Mouse (Mus musculus): ENCODE data around the gene Eif4e3.

The Eif4e3 gene

GRCm38 (mm10) chr6:99665457-99666317 lies 884 bp downstream of the Eif4e3 start:
- DNase-seq (ENCODE audit: inconsistent ontology term), result no peak

DNA sequence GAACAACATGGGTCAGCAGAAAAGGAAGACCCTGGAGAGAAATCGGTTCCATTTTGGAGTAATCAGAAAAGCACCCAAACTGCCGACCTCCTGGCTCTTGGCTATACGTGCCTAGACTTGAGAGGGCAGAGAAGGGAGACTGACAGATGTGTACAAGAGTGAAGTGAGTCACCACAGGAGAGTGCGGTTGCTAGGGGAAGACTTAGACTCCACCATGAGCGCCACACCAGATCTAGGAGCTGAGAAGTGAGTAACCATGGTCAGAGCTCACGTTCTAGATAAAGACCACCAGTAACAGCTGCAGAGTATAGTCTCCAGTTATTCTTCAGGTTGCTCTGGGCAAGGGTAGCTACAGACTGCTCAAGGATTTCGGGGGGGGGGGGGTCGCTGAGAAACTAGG lies 3.3 kb downstream of the Eif4e3 start:
- no peak for DNase-seq (ENCODE audit: inconsistent ontology term)

DNA sequence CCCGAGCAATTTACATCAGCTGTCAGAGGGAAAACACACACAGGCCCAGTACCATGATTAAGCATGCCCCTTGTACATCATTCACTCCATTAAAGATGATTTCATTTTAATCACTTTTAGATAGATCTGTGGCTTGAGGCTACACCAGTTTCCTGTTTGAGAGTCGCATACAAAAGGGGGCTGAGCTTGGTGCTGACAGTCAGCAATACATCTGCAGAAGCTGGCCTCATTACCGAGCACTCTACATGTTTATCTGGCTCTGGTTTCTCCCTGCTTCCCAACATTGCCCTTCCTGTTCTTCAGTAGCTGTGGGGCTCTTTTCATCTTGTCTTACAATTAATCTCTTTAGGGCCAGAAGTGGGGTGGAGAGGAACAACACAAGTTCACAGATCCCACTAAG lies 6.1 kb downstream of the Eif4e3 start:
- no peak for DNase-seq (ENCODE audit: inconsistent ontology term)

DNA sequence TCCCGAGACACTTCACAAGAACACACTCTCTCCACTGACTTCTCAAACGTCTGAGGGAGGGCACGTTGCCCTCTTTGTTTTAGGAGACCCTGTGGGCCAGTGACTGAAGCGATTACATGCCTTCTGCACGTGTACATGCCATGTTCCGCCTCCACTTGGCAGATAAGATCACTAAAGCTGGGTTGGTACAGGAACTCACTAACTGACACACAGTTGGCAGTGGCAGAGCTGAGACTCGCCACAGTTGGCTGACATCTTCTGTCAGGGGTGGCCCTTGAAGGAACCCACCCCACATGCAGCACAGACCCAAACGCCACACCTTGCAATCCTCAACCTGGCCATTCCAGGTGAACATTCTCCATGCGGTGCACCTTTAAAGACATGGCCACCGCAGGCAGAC lies 8.0 kb downstream of the Eif4e3 start:
- no peak for DNase-seq (ENCODE audit: inconsistent ontology term)

GRCm38 (mm10) chr6:99656088-99656487 lies 10.5 kb downstream of the Eif4e3 start:
- no peak for DNase-seq (ENCODE audit: inconsistent ontology term)

GRCm38 (mm10) chr6:99655488-99655887 lies 11.1 kb downstream of the Eif4e3 start:
- no peak for DNase-seq (ENCODE audit: inconsistent ontology term)

- no peak for DNase-seq (ENCODE audit: inconsistent ontology term)
Measured at GRCm38 (mm10) chr6:99654343-99654742, 12.2 kb downstream of the Eif4e3 start.

DNA sequence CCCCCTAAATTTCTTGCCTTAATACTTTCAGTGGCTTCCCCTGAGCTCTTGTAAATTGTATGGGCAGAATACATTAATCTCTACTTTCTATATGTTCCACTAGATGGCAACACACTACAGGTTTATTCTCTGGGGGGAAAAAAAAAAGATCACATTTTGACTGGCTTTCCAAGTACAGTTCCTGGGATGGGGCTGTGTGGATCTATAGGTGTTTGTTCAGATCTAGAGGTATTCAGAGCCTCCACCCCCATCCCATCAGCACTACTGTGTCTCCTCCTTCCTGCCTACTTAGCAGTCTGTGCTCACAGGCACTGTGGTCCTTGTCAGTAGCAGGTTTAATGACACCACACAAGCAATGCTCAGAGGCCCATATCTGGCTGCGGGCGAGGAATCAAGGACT lies 14.2 kb downstream of the Eif4e3 start:
- no peak for DNase-seq (ENCODE audit: inconsistent ontology term)

- no peak for DNase-seq (ENCODE audit: inconsistent ontology term)
Measured at GRCm38 (mm10) chr6:99649307-99649706, 17.3 kb downstream of the Eif4e3 start.

- DNase-seq (ENCODE audit: inconsistent ontology term), result no peak
Measured at GRCm38 (mm10) chr6:99646344-99646743, 20.2 kb downstream of the Eif4e3 start.

GRCm38 (mm10) chr6:99644876-99645275 lies 21.7 kb downstream of the Eif4e3 start:
- no peak for DNase-seq (ENCODE audit: inconsistent ontology term)

GRCm38 (mm10) chr6:99644386-99644785 lies 22.2 kb downstream of the Eif4e3 start:
- no peak for DNase-seq (ENCODE audit: inconsistent ontology term)

- DNase-seq (ENCODE audit: inconsistent ontology term), result no peak
Measured at GRCm38 (mm10) chr6:99643439-99644199, 23.0 kb downstream of the Eif4e3 start.

GRCm38 (mm10) chr6:99637456-99637855 lies 29.1 kb downstream of the Eif4e3 start:
- no peak for DNase-seq (ENCODE audit: inconsistent ontology term)

- DNase-seq (ENCODE audit: inconsistent ontology term), result no peak
Measured at GRCm38 (mm10) chr6:99636801-99637200, 29.8 kb downstream of the Eif4e3 start.

GRCm38 (mm10) chr6:99636121-99636520 lies 30.4 kb downstream of the Eif4e3 start:
- no peak for DNase-seq (ENCODE audit: inconsistent ontology term)

DNA sequence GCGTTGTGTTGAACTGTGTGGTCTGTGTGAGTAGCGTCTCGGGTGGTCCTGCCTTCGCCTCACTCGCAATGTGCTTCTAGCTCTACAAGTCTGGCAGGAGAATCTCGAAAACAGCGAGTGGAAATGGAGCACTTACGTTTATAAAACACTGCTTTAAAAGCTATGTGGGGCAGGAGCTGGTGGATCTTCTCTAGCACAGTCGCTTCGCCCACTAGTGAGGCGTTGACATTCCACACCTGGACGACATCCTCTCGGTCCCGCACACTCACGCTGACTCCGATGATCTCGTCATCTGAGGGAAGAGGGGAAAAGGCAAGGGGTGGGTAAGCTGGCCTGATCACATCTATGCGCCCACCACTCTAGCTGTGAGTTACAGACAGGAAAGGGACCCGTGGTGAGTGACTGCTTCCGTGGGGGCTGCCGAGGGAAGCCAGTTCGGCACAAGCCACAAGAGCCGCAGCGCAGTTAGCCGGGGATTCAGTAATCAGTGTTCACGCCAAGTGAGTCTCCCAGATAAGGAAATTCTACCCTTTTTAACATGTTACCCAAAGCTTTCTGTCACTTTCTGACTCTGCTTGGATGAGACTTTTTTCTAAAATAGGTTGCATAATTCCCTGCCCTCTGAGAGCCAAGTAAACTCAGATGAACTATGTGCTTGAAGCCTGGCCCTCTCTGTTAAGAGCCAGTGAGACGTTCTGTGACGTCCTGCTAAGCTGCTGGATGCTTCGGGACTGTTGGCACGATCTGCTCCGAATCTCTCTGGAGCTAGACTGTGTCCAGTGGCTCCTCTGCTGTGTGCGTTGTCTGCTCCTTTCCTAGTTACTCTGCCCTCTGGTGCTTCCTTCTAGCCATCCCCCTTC lies 34.2 kb downstream of the Eif4e3 start:
- no peak for DNase-seq (ENCODE audit: inconsistent ontology term)

- DNase-seq (ENCODE audit: inconsistent ontology term), result no peak
Measured at GRCm38 (mm10) chr6:99631637-99632036, 34.9 kb downstream of the Eif4e3 start.

DNA sequence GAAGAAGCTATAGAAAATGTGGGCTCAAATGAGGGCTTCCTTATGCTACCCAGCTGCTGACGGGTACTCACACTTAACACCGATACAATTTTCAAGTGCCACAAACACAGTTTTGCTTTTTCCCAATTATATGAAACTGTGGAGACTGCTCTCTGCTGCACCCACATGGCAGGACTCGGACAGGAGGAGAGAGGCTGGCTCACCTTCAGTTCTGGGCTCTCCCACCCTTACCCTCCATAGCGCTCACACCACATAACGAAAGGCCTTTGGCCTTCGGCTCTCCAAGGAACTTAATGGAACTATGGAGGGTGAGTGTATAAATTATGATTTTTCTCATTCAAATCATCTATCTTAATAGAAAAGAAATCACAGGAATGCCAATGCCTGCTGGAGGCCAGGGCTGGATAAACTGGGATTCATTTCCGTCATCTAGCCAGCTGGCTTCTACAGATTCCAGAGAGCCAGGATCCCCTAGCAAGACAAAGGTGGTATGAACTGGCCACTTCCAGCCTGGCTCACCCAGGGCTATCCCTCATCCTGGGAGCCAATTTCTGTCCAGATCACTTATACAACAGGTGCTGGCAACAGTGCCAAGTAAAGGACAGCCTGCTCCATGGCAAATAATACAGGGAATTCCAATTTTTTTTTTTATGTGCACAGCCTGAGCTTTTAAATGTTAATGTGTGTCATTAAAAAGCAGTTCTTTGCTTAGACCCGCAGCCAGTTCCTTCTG lies 36.7 kb downstream of the Eif4e3 start:
- DNase-seq (ENCODE audit: inconsistent ontology term), result no peak

DNA sequence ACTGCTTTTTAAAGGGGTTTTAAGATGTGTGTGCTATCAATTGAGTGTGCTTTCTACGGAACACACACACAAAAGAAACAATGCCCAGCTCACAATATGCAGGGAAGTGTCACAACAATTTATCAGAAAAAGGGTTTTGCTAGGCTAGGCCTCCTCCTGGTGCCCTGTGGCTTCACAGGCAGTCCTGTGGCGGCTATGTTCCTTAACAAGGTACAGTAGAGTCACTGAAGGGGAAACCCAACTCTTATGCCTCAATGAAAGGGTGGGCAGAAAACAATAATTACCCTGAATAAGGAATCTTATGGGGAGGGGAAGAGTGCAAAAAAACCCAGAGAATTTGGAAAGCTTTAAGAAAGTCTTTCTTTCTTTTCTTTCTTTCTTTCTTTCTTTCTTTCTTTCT lies 40.2 kb downstream of the Eif4e3 start:
- no peak for DNase-seq (ENCODE audit: inconsistent ontology term)

- DNase-seq (ENCODE audit: inconsistent ontology term), result no peak
Measured at GRCm38 (mm10) chr6:99625803-99626202, 40.8 kb downstream of the Eif4e3 start.

All from Muller cell, postnatal 12 days (primary cell).